In the genomic region with DNA sequence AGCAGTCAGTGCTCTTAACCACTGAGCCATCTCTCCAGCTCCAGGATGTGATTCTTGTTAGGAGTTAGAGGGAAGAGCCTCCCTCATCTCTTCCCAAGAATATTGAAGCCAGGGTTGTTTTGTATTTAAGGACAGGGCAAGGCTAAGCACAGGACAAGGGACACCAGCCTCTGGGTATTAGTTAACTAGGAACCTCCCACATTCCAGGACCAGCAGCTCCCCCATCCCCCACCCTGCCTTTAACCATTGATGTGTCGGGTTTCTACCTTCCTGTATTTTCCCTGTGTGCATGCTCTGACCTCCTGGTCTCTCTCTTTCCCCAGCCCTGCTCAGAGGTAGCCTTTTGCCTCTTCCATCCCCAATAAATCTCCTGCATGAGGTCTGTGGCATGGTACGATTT, we compare ENCODE assay signal across 16 mouse cellular contexts. TPM values are rescaled to one million over a fixed set of nuclear protein-coding genes. Genes with fewer than 3 reads are reported as not detected.
DNase-seq lines count a peak whose midpoint lies in the region; ATAC-seq and TF ChIP-seq lines count a peak whose summit lies in the region.
"Had no signal": no experiment of that assay in that cellular context is flagged by ENCODE, and none has a peak within 500 bp of the region (broad histone marks: within the 10 kb centered on the region; RNA-seq: fewer than 3 reads in every experiment).

No protein-coding gene starts in this region.

- no peak overlapping the region for H3K4me2 ChIP-seq in liver, embryonic 16.5 days (ENCODE audit: low read depth, low read length)
- H3K4me2 ChIP-seq: forebrain, embryonic 13.5 days; hindbrain, embryonic 15.5 days; stomach, embryonic 15.5 days had no signal

- TF ChIP-seq POLR2A in kidney, adult 2 months (IDR thresholded peaks at IDR 0.05; ENCODE audit: low read depth, low read length): no peak

- 34% methylated on average over 2 of the region's 2 CpGs for WGBS in kidney, adult 2 months
- 47% methylated on average over 2 of the region's 2 CpGs for WGBS in liver, embryonic 16.5 days (ENCODE audit: insufficient replicate concordance)

- H3K4me1 ChIP-seq in kidney, adult 2 months (ENCODE audit: control insufficient read depth, insufficient read depth, low read length): no peaks in the 10 kb centered on the region; the same call in 1 of the 2 replicates
- no peaks in the 10 kb centered on the region; the same call in 1 of the 2 replicates for H3K4me1 ChIP-seq in liver, embryonic 16.5 days (ENCODE audit: control insufficient read depth, low read depth, low read length)
- H3K4me1 ChIP-seq: forebrain, embryonic 13.5 days; stomach, embryonic 15.5 days had no signal

- no peak overlapping the region for H3K4me3 ChIP-seq in kidney, adult 2 months (ENCODE audit: insufficient read depth, low read depth, low read length)
- no peak overlapping the region for H3K4me3 ChIP-seq in liver, embryonic 16.5 days (ENCODE audit: low read depth, low read length)
- H3K4me3 ChIP-seq: forebrain, embryonic 13.5 days; hindbrain, embryonic 15.5 days; megakaryocyte, embryonic 14.5 days; stomach, embryonic 15.5 days had no signal

- peak; percentile 58; the same call in 1 of the 2 replicates for ATAC-seq in liver, embryonic 16.5 days (ENCODE audit: low read depth)
- ATAC-seq: forebrain, embryonic 13.5 days had no signal

- H3K27me3 ChIP-seq in kidney, adult 2 months (replicated peaks; ENCODE audit: control insufficient read depth, insufficient read depth, low read length): no peaks in the 10 kb centered on the region
- no peaks in the 10 kb centered on the region for H3K27me3 ChIP-seq in liver, embryonic 16.5 days (ENCODE audit: control insufficient read depth, insufficient read depth, low read depth, low read length)
- H3K27me3 ChIP-seq: hindbrain, embryonic 15.5 days; stomach, embryonic 15.5 days had no signal

- H3K27ac ChIP-seq in kidney, adult 2 months (ENCODE audit: insufficient read depth, low read depth, low read length): peak overlapping the region; percentile 36
- H3K27ac ChIP-seq in liver, embryonic 16.5 days (ENCODE audit: low read length): no peak overlapping the region
- H3K27ac ChIP-seq: forebrain, embryonic 13.5 days; hindbrain, embryonic 15.5 days; stomach, embryonic 15.5 days had no signal

- DNase-seq in embryo, embryonic 11 days: peak; percentile 49
- DNase-seq in kidney, adult 2 months: peak; percentile 86
- DNase-seq in kidney, postnatal 25 days: peak; percentile 76 to 81
- DNase-seq in ovary, postnatal 36 days (ENCODE audit: low spot score): no peak
- no peak for DNase-seq in right cerebral cortex, adult 18-20 months
- no peak for DNase-seq in thymus, postnatal 14 days
- DNase-seq: adrenal gland, adult 2 months; cerebellum, adult 11 months; gastrocnemius, postnatal 25 days; lung, postnatal 10 days; right cerebral cortex, postnatal 14 days had no signal

- TF ChIP-seq CTCF in kidney, adult 2 months (conservative IDR thresholded peaks at IDR 0.05; ENCODE audit: insufficient read depth, insufficient read length, low read depth, low read length): no peak

- no peaks in the 10 kb centered on the region for H3K9me3 ChIP-seq in liver, embryonic 16.5 days (replicated peaks; ENCODE audit: control insufficient read depth, low read length)
- H3K9me3 ChIP-seq: forebrain, embryonic 13.5 days; hindbrain, embryonic 15.5 days; stomach, embryonic 15.5 days had no signal

- H3K9ac ChIP-seq in liver, embryonic 16.5 days (ENCODE audit: low read depth, low read length): no peak overlapping the region
- H3K9ac ChIP-seq: forebrain, embryonic 13.5 days; hindbrain, embryonic 15.5 days; stomach, embryonic 15.5 days had no signal

- no peaks in the 10 kb centered on the region for H3K36me3 ChIP-seq in kidney, adult 2 months (ENCODE audit: control insufficient read depth, insufficient read depth, low read length)
- no peaks in the 10 kb centered on the region for H3K36me3 ChIP-seq in liver, embryonic 16.5 days (ENCODE audit: control insufficient read depth, insufficient read depth)
- H3K36me3 ChIP-seq: hindbrain, embryonic 15.5 days; stomach, embryonic 15.5 days had no signal

RNA-seq across cellular contexts. Expression of gene Slc16a9, which starts 56.3 kb away (rescaled TPM):
- polyA plus RNA-seq in kidney, adult 2 months (2012; rRNA removed): 68.9 and 77.1 TPM in 2 replicates
- 0.55 and 0.61 TPM in 2 replicates for polyA plus RNA-seq in liver, embryonic 16.5 days (2015; fragmentation: Nextera tagmentation; extraction: Ambion mirVana)

Comparison
In these comparisons a context has a peak if more than half of its experiments do, and no peak if none do; other contexts are left out.
1. DNase-seq: peak in embryo, embryonic 11 days (single experiment), kidney, adult 2 months (single experiment) and kidney, postnatal 25 days (2 of 2); none in ovary, postnatal 36 days (single experiment), right cerebral cortex, adult 18-20 months (single experiment) and thymus, postnatal 14 days (single experiment).
2. RNA of gene Slc16a9, which starts 56.3 kb away (polyA plus RNA-seq): 68.9 to 77.1 TPM in kidney, adult 2 months; 0.55 to 0.61 TPM in liver, embryonic 16.5 days; every median in the first group is over 10 times any median in the second.